Comparison of ENCODE assay signal across 16 mouse cellular contexts in genomic region chr13:109326061-109326460, GRCm38 (mm10).
"Had no signal": no experiment of that assay in that cellular context is flagged by ENCODE, and none has a peak within 500 bp of the region (broad histone marks: within the 10 kb centered on the region; RNA-seq: fewer than 3 reads in every experiment).

No protein-coding gene starts in this region.

- ATAC-seq: hindbrain, embryonic 16.5 days; intestine, embryonic 16.5 days; liver, embryonic 12.5 days had no signal

- DNase-seq: gastrocnemius, postnatal 14 days; gastrocnemius, postnatal 36 days; heart, adult 18-20 months; heart, postnatal 10 days; heart, postnatal 4 days; kidney, adult 11 months; kidney, adult 2 months; kidney, adult 9 months; kidney, postnatal 14 days; kidney, postnatal 36 days; layer of hippocampus, adult 9-11 months; layer of hippocampus, postnatal 36 days; left cerebral cortex, postnatal 4 days had no signal
